Mouse (Mus musculus) limb, embryonic 11.5 days (tissue): Measurements from ENCODE around the gene Mlph. TPM values are rescaled to one million over a fixed set of nuclear protein-coding genes. Genes with fewer than 3 reads are reported as not detected.
A peak's percentile ranks its signal among the peaks of the same experiment; 100 is the strongest.

ENCODE experiments used
- ATAC-seq: fragments of 200-750 bp; cut with Nextera tagmentation; 2 replicates; pipeline ENCODE4 v1.8.0; 2017; ENCODE audit warnings: low read depth; ENCODE audit not compliant: insufficient number of reproducible peaks, low FRiP score, low TSS enrichment
- DNase-seq: peaks from one replicate; pipeline ENCODE4 v3.0.0-alpha.2; 2015; ENCODE audit warnings: low spot score
- H3K27ac ChIP-seq: fragments of 300-500 bp; sonication (generic); replicated peaks from 2 replicates; pipeline ENCODE4 v1.5.1; 2014; ENCODE audit warnings: low read depth, mild to moderate bottlenecking, low read length
- H3K27me3 ChIP-seq: fragments of 300-500 bp; sonication (generic); 2 replicates; pipeline ENCODE4 v1.6.1; 2014; ENCODE audit warnings: mild to moderate bottlenecking, low read length, mixed read lengths; ENCODE audit not compliant: control insufficient read depth, insufficient read depth
- H3K36me3 ChIP-seq: fragments of 300-500 bp; sonication (generic); 2 replicates; pipeline ENCODE4 v1.6.1; 2014; ENCODE audit warnings: mild to moderate bottlenecking, low read length, moderate library complexity, mixed read lengths; ENCODE audit not compliant: control insufficient read depth, insufficient read depth
- H3K4me1 ChIP-seq: fragments of 300-500 bp; sonication (generic); 2 replicates; pipeline ENCODE4 v1.6.1; 2014; ENCODE audit warnings: low read length, mixed read lengths; ENCODE audit not compliant: control insufficient read depth, insufficient read depth
- H3K4me2 ChIP-seq: fragments of 300-500 bp; sonication (generic); 2 replicates; pipeline ENCODE4 v1.6.1; 2014; ENCODE audit warnings: low read depth, mild to moderate bottlenecking, moderate library complexity; ENCODE audit not compliant: severe bottlenecking
- H3K4me3 ChIP-seq: fragments of 300-500 bp; sonication (generic); 2 replicates; pipeline ENCODE4 v1.5.1; 2014; ENCODE audit warnings: low read depth, low read length
- H3K9ac ChIP-seq: fragments of 300-500 bp; sonication (generic); 2 replicates; pipeline ENCODE4 v1.6.1; 2014; ENCODE audit warnings: mild to moderate bottlenecking, low read length
- H3K9me3 ChIP-seq: fragments of 300-500 bp; sonication (generic); 2 replicates; pipeline ENCODE4 v1.6.1; 2016; ENCODE audit warnings: low read length; ENCODE audit not compliant: control insufficient read depth
- WGBS: fragments of 180-500 bp; shearing (Covaris S2); extraction: QIAGEN DNeasy Blood & Tissue Kit; methylation state at CpG from one replicate; pipeline ENCODE4 v1.1.7; 2014; 5-methylcytosine and 5-hydroxymethylcytosine counted together
- polyA plus RNA-seq: library from polyadenylated mRNA; unstranded; fragments of >200 nt; fragmentation: Nextera tagmentation; extraction: Ambion mirVana; gene quantifications from 2 replicates; pipeline ENCODE4 v1.2.1, GENCODE M21; 2014

Gene Mlph
- polyA plus RNA-seq, 1 experiment from 2014 or later: 0.08 TPM

- 63% methylated on average over 10 of the region's 10 CpGs for WGBS
- no peaks in the 10 kb centered on the region for H3K36me3 ChIP-seq
- no peak for DNase-seq
Measured at GRCm38 (mm10) chr1:90945171-90945570, 30.3 kb downstream of the Mlph start.

DNA sequence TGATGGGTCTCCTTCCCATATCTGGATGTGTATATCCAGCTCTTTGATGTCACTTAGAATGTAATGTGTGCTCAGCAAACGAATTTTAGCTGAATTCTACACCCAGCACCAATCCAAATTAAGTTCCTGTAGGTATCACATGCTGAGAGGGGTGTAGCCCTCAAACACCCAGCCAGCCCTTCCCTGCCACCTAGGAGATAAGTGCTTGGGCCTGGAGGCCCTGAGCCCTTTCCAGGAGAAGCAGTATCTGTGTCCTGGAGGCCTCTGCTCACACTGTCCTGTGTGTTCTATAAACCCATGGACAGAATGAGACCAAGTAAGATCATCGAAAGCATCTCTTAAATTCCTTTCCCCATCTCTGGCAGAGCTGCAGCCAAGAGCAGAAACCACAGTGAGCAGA, 32.4 kb downstream of the Mlph start:
- DNase-seq (no peak), ATAC-seq (no peak)
- H3K4me2 ChIP-seq: no peak overlapping the region
- no peaks in the 10 kb centered on the region for H3K27me3 ChIP-seq
- no peaks in the 10 kb centered on the region for H3K4me1 ChIP-seq
- no peaks in the 10 kb centered on the region for H3K9me3 ChIP-seq
- H3K36me3 ChIP-seq: no peaks in the 10 kb centered on the region
- no peak overlapping the region for H3K27ac ChIP-seq
- H3K9ac ChIP-seq: no peak overlapping the region
- no peak overlapping the region for H3K4me3 ChIP-seq
- WGBS: 65% methylated on average over 2 of the region's 2 CpGs

More at GRCm38 (mm10) chr1:90945171-90945570, 30.3 kb downstream of the Mlph start:
- no peaks in the 10 kb centered on the region for H3K4me1 ChIP-seq
- no peak overlapping the region for H3K4me2 ChIP-seq
- no peak for ATAC-seq
- H3K27me3 ChIP-seq: no peaks in the 10 kb centered on the region
- no peak overlapping the region for H3K27ac ChIP-seq
- H3K4me3 ChIP-seq: no peak overlapping the region
- no peaks in the 10 kb centered on the region for H3K9me3 ChIP-seq
- no peak overlapping the region for H3K9ac ChIP-seq

DNA sequence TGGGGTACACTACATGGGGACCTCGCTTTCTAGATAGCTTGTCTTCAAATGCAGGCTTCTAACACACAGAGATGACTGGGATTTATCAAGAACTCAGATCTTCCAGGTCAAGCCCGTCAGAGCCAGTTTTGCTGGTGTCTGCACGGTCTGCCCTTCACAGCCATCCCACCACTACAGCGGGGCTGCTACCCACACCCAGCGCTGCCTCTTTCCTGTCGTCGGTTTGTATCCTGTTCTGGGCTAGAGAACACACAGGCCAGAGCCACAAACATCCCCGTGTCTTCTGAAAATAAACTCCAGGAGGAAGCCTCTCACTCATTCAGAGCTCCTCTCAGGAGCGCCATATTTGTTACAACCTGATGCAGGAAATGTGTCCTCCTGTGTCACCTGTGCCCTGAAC, 34.4 kb downstream of the Mlph start:
- WGBS: 73% methylated on average over 9 of the region's 9 CpGs
- H3K36me3 ChIP-seq: no peaks in the 10 kb centered on the region
- H3K9ac ChIP-seq: no peak overlapping the region
- ATAC-seq: no peak
- no peaks in the 10 kb centered on the region for H3K4me1 ChIP-seq
- no peak overlapping the region for H3K27ac ChIP-seq
- no peak for DNase-seq
- H3K27me3 ChIP-seq: no peaks in the 10 kb centered on the region
- H3K9me3 ChIP-seq: no peaks in the 10 kb centered on the region
- H3K4me2 ChIP-seq: no peak overlapping the region
- no peak overlapping the region for H3K4me3 ChIP-seq

DNA sequence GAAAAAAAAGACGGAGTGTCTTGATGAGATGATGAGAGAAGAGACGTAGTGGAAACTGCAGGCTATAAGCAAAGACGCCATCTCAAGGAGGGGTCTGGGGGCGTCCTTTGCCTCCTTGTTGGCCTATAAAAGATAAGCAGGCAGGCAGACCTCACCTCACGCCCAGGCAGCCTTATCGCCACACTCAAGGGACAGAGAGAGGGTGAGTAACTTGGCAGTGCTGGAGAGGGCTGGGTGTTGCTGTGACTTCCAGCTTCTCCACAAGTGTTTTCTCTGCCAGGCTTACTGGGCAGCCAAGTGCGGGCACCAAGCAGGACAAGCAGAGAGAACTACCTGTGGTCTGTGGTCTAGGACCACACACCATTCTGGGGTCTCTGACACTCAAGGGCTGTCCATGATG, 36.8 kb downstream of the Mlph start:
- H3K27me3 ChIP-seq: no peaks in the 10 kb centered on the region
- DNase-seq: no peak
- WGBS: 76% methylated on average over 7 of the region's 7 CpGs
- H3K27ac ChIP-seq: no peak overlapping the region
- no peak overlapping the region for H3K9ac ChIP-seq
- no peak overlapping the region for H3K4me2 ChIP-seq
- ATAC-seq: no peak
- no peaks in the 10 kb centered on the region for H3K36me3 ChIP-seq
- no peak overlapping the region for H3K4me3 ChIP-seq
- H3K4me1 ChIP-seq: no peaks in the 10 kb centered on the region
- no peaks in the 10 kb centered on the region for H3K9me3 ChIP-seq

- Histone ChIP-seq H3K4me2 (no peak within 1 kb of the TSS), H3K36me3 (no peaks in the 10 kb centered on the region), H3K9me3 (no peaks in the 10 kb centered on the region), H3K4me1 (no peaks in the 10 kb centered on the region), H3K27ac (no peak within 1 kb of the TSS), H3K9ac (no peak within 1 kb of the TSS), H3K27me3 (no peaks in the 10 kb centered on the region), H3K4me3 (no peak within 1 kb of the TSS)
- WGBS: 85% methylated on average over 8 of the region's 8 CpGs
- ATAC-seq: no peak
- DNase-seq: no peak
Measured at GRCm38 (mm10) chr1:90952808-90953207, 37.9 kb downstream of the Mlph start, which contains the start of gene Prlh. TSS of gene Prlh (plus strand) at chr1:90953108.

GRCm38 (mm10) chr1:90953688-90954087, 38.8 kb downstream of the Mlph start:
- Histone ChIP-seq H3K36me3 (no peaks in the 10 kb centered on the region), H3K4me3 (no peak overlapping the region), H3K9me3 (no peaks in the 10 kb centered on the region), H3K4me1 (no peaks in the 10 kb centered on the region), H3K4me2 (no peak overlapping the region), H3K27me3 (no peaks in the 10 kb centered on the region), H3K27ac (no peak overlapping the region), H3K9ac (no peak overlapping the region)
- WGBS: 75% methylated on average over 11 of the region's 11 CpGs
- DNase-seq: no peak
- no peak for ATAC-seq

- no peaks in the 10 kb centered on the region for H3K36me3 ChIP-seq
- 31% methylated on average over 7 of the region's 7 CpGs for WGBS
- H3K4me3 ChIP-seq: no peak overlapping the region
- DNase-seq (peak; percentile 81), ATAC-seq (no peak)
- H3K9me3 ChIP-seq: no peaks in the 10 kb centered on the region
- no peak overlapping the region for H3K27ac ChIP-seq
- no peak overlapping the region for H3K4me2 ChIP-seq
- no peaks in the 10 kb centered on the region for H3K4me1 ChIP-seq
- no peak overlapping the region for H3K9ac ChIP-seq
- H3K27me3 ChIP-seq: no peaks in the 10 kb centered on the region
Measured at GRCm38 (mm10) chr1:90956245-90957096, 41.6 kb downstream of the Mlph start.

- Histone ChIP-seq H3K4me2 (no peak overlapping the region), H3K4me3 (no peak overlapping the region), H3K4me1 (no peaks in the 10 kb centered on the region), H3K36me3 (no peaks in the 10 kb centered on the region), H3K9ac (no peak overlapping the region), H3K27me3 (no peaks in the 10 kb centered on the region), H3K9me3 (no peaks in the 10 kb centered on the region), H3K27ac (no peak overlapping the region)
- 56% methylated on average over 4 of the region's 4 CpGs for WGBS
- DNase-seq (no peak), ATAC-seq (no peak)
Measured at GRCm38 (mm10) chr1:90962526-90962925, 47.6 kb downstream of the Mlph start.

- no peaks in the 10 kb centered on the region for H3K4me1 ChIP-seq
- no peak overlapping the region for H3K27ac ChIP-seq
- no peaks in the 10 kb centered on the region for H3K9me3 ChIP-seq
- 52% methylated on average over 3 of the region's 3 CpGs for WGBS
- ATAC-seq: no peak
- no peak overlapping the region for H3K9ac ChIP-seq
- no peaks in the 10 kb centered on the region for H3K27me3 ChIP-seq
- DNase-seq: no peak
- no peak overlapping the region for H3K4me2 ChIP-seq
- no peak overlapping the region for H3K4me3 ChIP-seq
- H3K36me3 ChIP-seq: no peaks in the 10 kb centered on the region
Measured at GRCm38 (mm10) chr1:90962994-90963393, 48.1 kb downstream of the Mlph start.
